Mouse (Mus musculus) midbrain, embryonic 10.5 days (tissue): ENCODE results near the gene Dock7. TPM values are rescaled to one million over a fixed set of nuclear protein-coding genes. Genes with fewer than 3 reads are reported as not detected.

Experiments
- DNase-seq: peaks from one replicate; pipeline ENCODE4 v3.0.0-alpha.2; 2017; ENCODE audit warnings: low spot score
- H3K27ac ChIP-seq: fragments of 300-500 bp; sonication (generic); replicated peaks from 2 replicates; pipeline ENCODE4 v1.5.1; 2016; ENCODE audit warnings: mild to moderate bottlenecking
- H3K27me3 ChIP-seq: fragments of 300-500 bp; sonication (generic); 2 replicates; pipeline ENCODE4 v1.6.1; 2016; ENCODE audit warnings: low read depth, mild to moderate bottlenecking; ENCODE audit not compliant: poor library complexity, severe bottlenecking
- H3K36me3 ChIP-seq: fragments of 300-500 bp; sonication (generic); 2 replicates; pipeline ENCODE4 v1.6.1; 2016; ENCODE audit warnings: mild to moderate bottlenecking, moderate library complexity
- H3K4me1 ChIP-seq: fragments of 300-500 bp; sonication (generic); 2 replicates; pipeline ENCODE4 v1.6.1; 2016
- H3K4me3 ChIP-seq: fragments of 300-500 bp; sonication (generic); 2 replicates; pipeline ENCODE4 v1.5.1; 2016; ENCODE audit warnings: mild to moderate bottlenecking, moderate library complexity
- H3K9me3 ChIP-seq: fragments of 300-500 bp; sonication (generic); replicated peaks from 2 replicates; pipeline ENCODE4 v1.6.1; 2016; ENCODE audit warnings: mild to moderate bottlenecking
- WGBS: fragments of 180-500 bp; shearing (Covaris S2); methylation state at CpG from one replicate; pipeline ENCODE4 v1.1.7; 2016; 5-methylcytosine and 5-hydroxymethylcytosine counted together
- polyA plus RNA-seq: library from polyadenylated mRNA; unstranded; fragments of >200 nt; fragmentation: Nextera tagmentation; extraction: Ambion mirVana; gene quantifications from 2 replicates; pipeline ENCODE4 v1.2.1, GENCODE M21; 2016

The Dock7 gene
- polyA plus RNA-seq, result 64.5 and 81.5 TPM in 2 replicates

GRCm38 (mm10) chr4:99120211-99121122, at the start of gene Dock7:
Dock7 (minus strand) TSS chr4:99120915.
- peaks cover 16% of the 10 kb centered on the region for H3K27me3 ChIP-seq
- under 1% methylated on average over 101 of the region's 117 CpGs for WGBS
- H3K4me1 ChIP-seq, result peaks cover 39% of the 10 kb centered on the region
- H3K27ac ChIP-seq, result peak within 1 kb of the TSS; percentile 97
- H3K9me3 ChIP-seq, result no peaks in the 10 kb centered on the region
- H3K36me3 ChIP-seq, result no peaks in the 10 kb centered on the region
- DNase-seq, result peak; percentile 93
- peak within 1 kb of the TSS; percentile 97 for H3K4me3 ChIP-seq

- no peak overlapping the region for H3K4me3 ChIP-seq
These were observed 48.2 kb upstream of the Dock7 start for GRCm38 (mm10) chr4:99168869-99169268.

GRCm38 (mm10) chr4:99163547-99163946, 42.8 kb upstream of the Dock7 start:
- DNase-seq, result peak; percentile 18
- Histone ChIP-seq H3K4me1 (peaks cover 41% of the 10 kb centered on the region), H3K9me3 (no peaks in the 10 kb centered on the region), H3K36me3 (no peaks in the 10 kb centered on the region), H3K4me3 (no peak overlapping the region), H3K27me3 (peaks cover 70% of the 10 kb centered on the region), H3K27ac (no peak overlapping the region; the same call in 1 of the 2 replicates)
- 9% methylated on average over 4 of the region's 4 CpGs for WGBS

More at GRCm38 (mm10) chr4:99168869-99169268, 48.2 kb upstream of the Dock7 start:
- H3K36me3 ChIP-seq, result no peaks in the 10 kb centered on the region
- H3K9me3 ChIP-seq, result no peaks in the 10 kb centered on the region
- H3K4me1 ChIP-seq, result 0 out of 2 replicates have a peak, but pooled peaks cover under 1% of the 10 kb centered on the region
- H3K27ac ChIP-seq, result no peak overlapping the region
- no peak for DNase-seq
- 96% methylated on average over 5 of the region's 5 CpGs for WGBS
- H3K27me3 ChIP-seq, result peaks cover 27% of the 10 kb centered on the region

GRCm38 (mm10) chr4:99163001-99163400, 42.3 kb upstream of the Dock7 start:
- Histone ChIP-seq H3K36me3 (no peaks in the 10 kb centered on the region), H3K9me3 (no peaks in the 10 kb centered on the region), H3K4me1 (peaks cover 41% of the 10 kb centered on the region), H3K27me3 (peaks cover 75% of the 10 kb centered on the region), H3K27ac (no peak overlapping the region), H3K4me3 (no peak overlapping the region)
- 58% methylated on average over 9 of the region's 9 CpGs for WGBS
- DNase-seq, result no peak

GRCm38 (mm10) chr4:99161457-99161971, 40.8 kb upstream of the Dock7 start:
- WGBS, result 9% methylated on average over 6 of the region's 6 CpGs
- Histone ChIP-seq H3K9me3 (no peaks in the 10 kb centered on the region), H3K27ac (no peak overlapping the region), H3K4me1 (peaks cover 41% of the 10 kb centered on the region), H3K27me3 (peaks cover 83% of the 10 kb centered on the region), H3K36me3 (no peaks in the 10 kb centered on the region), H3K4me3 (peak overlapping the region; percentile 28; the same call in 1 of the 2 replicates)
- peak; percentile 23 for DNase-seq

GRCm38 (mm10) chr4:99160899-99161298, 40.2 kb upstream of the Dock7 start:
- WGBS, result 19% methylated on average over 5 of the region's 5 CpGs
- H3K4me1 ChIP-seq, result peaks cover 41% of the 10 kb centered on the region
- H3K27ac ChIP-seq, result no peak overlapping the region
- H3K27me3 ChIP-seq, result peaks cover 80% of the 10 kb centered on the region
- H3K36me3 ChIP-seq, result no peaks in the 10 kb centered on the region
- no peak overlapping the region for H3K4me3 ChIP-seq
- no peak for DNase-seq
- no peaks in the 10 kb centered on the region for H3K9me3 ChIP-seq

GRCm38 (mm10) chr4:99160414-99160813, 39.7 kb upstream of the Dock7 start:
- WGBS, result 7% methylated on average over 3 of the region's 3 CpGs
- Histone ChIP-seq H3K4me3 (no peak overlapping the region), H3K4me1 (peaks cover 41% of the 10 kb centered on the region), H3K27me3 (peaks cover 80% of the 10 kb centered on the region), H3K9me3 (no peaks in the 10 kb centered on the region), H3K36me3 (no peaks in the 10 kb centered on the region), H3K27ac (peak overlapping the region; percentile 59; the same call in 1 of the 2 replicates)
- peak; percentile 65 for DNase-seq

GRCm38 (mm10) chr4:99158495-99158894, 37.8 kb upstream of the Dock7 start:
- H3K36me3 ChIP-seq, result no peaks in the 10 kb centered on the region

GRCm38 (mm10) chr4:99156641-99157307, 36.1 kb upstream of the Dock7 start:
- Histone ChIP-seq H3K27me3 (peaks cover 52% of the 10 kb centered on the region), H3K36me3 (no peaks in the 10 kb centered on the region), H3K9me3 (no peaks in the 10 kb centered on the region), H3K27ac (no peak overlapping the region), H3K4me1 (peaks cover 20% of the 10 kb centered on the region), H3K4me3 (no peak overlapping the region)
- WGBS, result 70% methylated on average over 11 of the region's 11 CpGs
- DNase-seq, result no peak

More at GRCm38 (mm10) chr4:99158495-99158894, 37.8 kb upstream of the Dock7 start:
- Histone ChIP-seq H3K4me3 (no peak overlapping the region), H3K27ac (no peak overlapping the region), H3K27me3 (peaks cover 69% of the 10 kb centered on the region), H3K9me3 (no peaks in the 10 kb centered on the region), H3K4me1 (peaks cover 36% of the 10 kb centered on the region)
- DNase-seq, result no peak
- WGBS, result 93% methylated on average over 5 of the region's 5 CpGs

GRCm38 (mm10) chr4:99151885-99152558, 31.3 kb upstream of the Dock7 start:
- 64% methylated on average over 4 of the region's 4 CpGs for WGBS

GRCm38 (mm10) chr4:99151434-99151833, 30.7 kb upstream of the Dock7 start:
- 92% methylated on average over 4 of the region's 4 CpGs for WGBS
- 0 out of 2 replicates have a peak, but pooled peaks cover 3% of the 10 kb centered on the region for H3K4me1 ChIP-seq
- no peak overlapping the region for H3K27ac ChIP-seq
- no peaks in the 10 kb centered on the region for H3K36me3 ChIP-seq
- no peak overlapping the region for H3K4me3 ChIP-seq
- peaks cover 16% of the 10 kb centered on the region for H3K27me3 ChIP-seq
- no peaks in the 10 kb centered on the region for H3K9me3 ChIP-seq
- DNase-seq, result no peak

More at GRCm38 (mm10) chr4:99151885-99152558, 31.3 kb upstream of the Dock7 start:
- no peak overlapping the region for H3K4me3 ChIP-seq
- no peak overlapping the region for H3K27ac ChIP-seq
- H3K27me3 ChIP-seq, result peaks cover 22% of the 10 kb centered on the region
- no peak for DNase-seq
- no peaks in the 10 kb centered on the region for H3K9me3 ChIP-seq
- 0 out of 2 replicates have a peak, but pooled peaks cover 3% of the 10 kb centered on the region for H3K4me1 ChIP-seq
- no peaks in the 10 kb centered on the region for H3K36me3 ChIP-seq

- Histone ChIP-seq H3K27ac (no peak overlapping the region), H3K36me3 (no peaks in the 10 kb centered on the region), H3K9me3 (0 out of 2 replicates have a peak, but pooled peaks cover 4% of the 10 kb centered on the region), H3K27me3 (0 out of 2 replicates have a peak, but pooled peaks cover 5% of the 10 kb centered on the region), H3K4me3 (no peak overlapping the region), H3K4me1 (no peaks in the 10 kb centered on the region)
- 90% methylated on average over 7 of the region's 7 CpGs for WGBS
- no peak for DNase-seq
These were observed 22.6 kb upstream of the Dock7 start for GRCm38 (mm10) chr4:99143323-99143722.
